Mouse (Mus musculus) liver, embryonic 13.5 days (tissue): ENCODE measurements around the gene Atp1b1. TPM values are rescaled to one million over a fixed set of nuclear protein-coding genes. Genes with fewer than 3 reads are reported as not detected.

Experiments used
- ATAC-seq: fragments of 200-750 bp; cut with Nextera tagmentation; 2 replicates; pipeline ENCODE4 v1.8.0; 2017; ENCODE audit warnings: low read depth, mild to moderate bottlenecking, moderate number of reproducible peaks, moderate library complexity
- DNase-seq: peaks from one replicate; pipeline ENCODE4 v3.0.0; 2022
- H3K27ac ChIP-seq: fragments of 300-500 bp; sonication (generic); 2 replicates; pipeline ENCODE4 v1.5.1; 2015; ENCODE audit warnings: moderate library complexity, mild to moderate bottlenecking, inconsistent platforms
- H3K27me3 ChIP-seq: fragments of 300-500 bp; sonication (generic); 2 replicates; pipeline ENCODE4 v1.6.1; 2015; ENCODE audit warnings: mild to moderate bottlenecking, inconsistent platforms
- H3K36me3 ChIP-seq: fragments of 300-500 bp; sonication (generic); 2 replicates; pipeline ENCODE4 v1.6.1; 2015; ENCODE audit warnings: mild to moderate bottlenecking, inconsistent platforms
- H3K4me1 ChIP-seq: fragments of 300-500 bp; sonication (generic); replicated peaks from 2 replicates; pipeline ENCODE4 v1.6.1; 2015; ENCODE audit warnings: inconsistent platforms
- H3K4me2 ChIP-seq: fragments of 300-500 bp; sonication (generic); 2 replicates; pipeline ENCODE4 v1.6.1; 2015; ENCODE audit warnings: inconsistent platforms, mild to moderate bottlenecking, moderate library complexity
- H3K4me3 ChIP-seq: fragments of 300-500 bp; sonication (generic); replicated peaks from 2 replicates; pipeline ENCODE4 v1.5.1; 2015; ENCODE audit warnings: mild to moderate bottlenecking, inconsistent platforms
- H3K9ac ChIP-seq: fragments of 300-500 bp; sonication (generic); 2 replicates; pipeline ENCODE4 v1.6.1; 2015; ENCODE audit warnings: mild to moderate bottlenecking, inconsistent platforms
- H3K9me3 ChIP-seq: fragments of 300-500 bp; sonication (generic); replicated peaks from 2 replicates; pipeline ENCODE4 v1.6.1; 2016; ENCODE audit warnings: inconsistent platforms
- WGBS: fragments of 180-500 bp; shearing (Covaris S2); methylation state at CpG from one replicate; pipeline ENCODE4 v1.1.7; 2015; ENCODE audit not compliant: insufficient replicate concordance; 5-methylcytosine and 5-hydroxymethylcytosine counted together
- polyA plus RNA-seq: library from polyadenylated mRNA; unstranded; fragments of >200 nt; fragmentation: Nextera tagmentation; extraction: Ambion mirVana; gene quantifications from 2 replicates; pipeline ENCODE4 v1.2.1, GENCODE M21; 2015

The Atp1b1 gene
- 9.1 and 12.0 TPM in 2 replicates for polyA plus RNA-seq

- Histone ChIP-seq H3K9ac (peak within 1 kb of the TSS; percentile 65), H3K36me3 (no peaks in the 10 kb centered on the region), H3K27me3 (peaks cover 72% of the 10 kb centered on the region), H3K4me1 (peaks cover 25% of the 10 kb centered on the region), H3K27ac (peak within 1 kb of the TSS; percentile 58), H3K4me3 (peak within 1 kb of the TSS; percentile 60), H3K4me2 (peak within 1 kb of the TSS; percentile 69), H3K9me3 (no peaks in the 10 kb centered on the region)
- DNase-seq (peak; percentile 46), ATAC-seq (peak; percentile 85)
- WGBS = under 1% methylated on average over 34 of the region's 35 CpGs
Measured at GRCm38 (mm10) chr1:164458245-164458613, at the start of gene Atp1b1. TSS of gene Atp1b1 (minus strand) at chr1:164458355.

DNA sequence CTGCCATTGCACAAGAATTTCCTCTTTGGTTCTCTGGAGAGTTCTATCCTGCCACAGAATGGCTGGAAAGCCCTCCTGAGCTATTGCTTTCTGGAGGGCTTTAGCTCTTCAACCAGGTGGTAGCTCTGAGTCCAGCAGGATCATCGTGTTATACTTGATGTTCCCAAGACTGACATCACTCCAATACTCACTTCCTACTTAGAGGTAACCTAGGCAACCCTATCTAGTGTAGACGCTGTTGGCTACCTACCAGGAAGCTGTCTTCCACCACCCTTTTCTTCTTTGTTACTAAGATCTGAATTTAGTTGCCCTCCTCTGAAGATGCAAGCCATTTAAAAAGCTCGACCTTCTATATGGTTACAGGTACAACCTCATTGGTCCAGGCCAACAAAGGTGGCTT lies 46.9 kb upstream of the Atp1b1 start:
- Histone ChIP-seq H3K27me3 (no peaks in the 10 kb centered on the region), H3K4me1 (no peaks in the 10 kb centered on the region), H3K4me2 (no peak overlapping the region), H3K27ac (no peak overlapping the region), H3K9me3 (no peaks in the 10 kb centered on the region), H3K9ac (no peak overlapping the region), H3K36me3 (no peaks in the 10 kb centered on the region), H3K4me3 (no peak overlapping the region)
- 49% methylated on average over 3 of the region's 3 CpGs for WGBS
- ATAC-seq = no peak
- no peak for DNase-seq

DNA sequence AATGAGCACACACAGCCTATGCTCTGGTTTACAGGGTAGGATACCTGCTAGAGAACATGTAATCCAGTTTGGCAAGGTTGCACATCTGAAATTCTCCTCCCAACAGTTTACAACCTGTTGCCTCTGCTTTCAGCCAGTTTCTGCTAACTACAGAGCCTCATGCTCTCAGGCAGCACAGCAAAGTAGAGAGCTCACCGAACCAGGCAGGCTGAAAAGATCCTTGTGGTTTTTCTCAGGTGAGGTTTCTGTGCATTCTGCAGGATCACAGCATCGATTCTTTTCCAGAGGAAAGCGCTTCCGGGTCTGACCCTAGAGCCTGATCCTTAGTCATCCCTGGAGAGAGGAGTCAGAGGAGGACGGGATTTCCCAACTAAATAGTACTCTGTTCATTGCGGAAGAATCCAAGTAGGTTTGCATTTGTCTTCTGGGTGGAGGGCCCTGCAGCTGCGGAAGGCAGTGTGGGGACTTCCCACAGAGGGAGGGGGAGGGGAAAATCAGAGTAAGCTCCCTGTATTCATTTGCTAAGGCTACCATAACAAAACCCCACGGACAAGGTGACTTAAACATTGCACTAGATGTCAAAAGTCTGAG lies 45.1 kb upstream of the Atp1b1 start:
- WGBS = 39% methylated on average over 8 of the region's 8 CpGs
- ATAC-seq (no peak), DNase-seq (no peak)
- no peak overlapping the region for H3K4me2 ChIP-seq
- no peaks in the 10 kb centered on the region for H3K27me3 ChIP-seq
- no peaks in the 10 kb centered on the region for H3K36me3 ChIP-seq
- no peak overlapping the region for H3K4me3 ChIP-seq
- H3K9ac ChIP-seq = no peak overlapping the region
- no peak overlapping the region for H3K27ac ChIP-seq
- no peaks in the 10 kb centered on the region for H3K4me1 ChIP-seq
- no peaks in the 10 kb centered on the region for H3K9me3 ChIP-seq

GRCm38 (mm10) chr1:164502231-164502630 lies 44.1 kb upstream of the Atp1b1 start:
- ATAC-seq (no peak), DNase-seq (no peak)
- H3K27ac ChIP-seq = no peak overlapping the region

GRCm38 (mm10) chr1:164494741-164495512 lies 36.8 kb upstream of the Atp1b1 start:
- Histone ChIP-seq H3K4me2 (no peak overlapping the region), H3K27ac (no peak overlapping the region), H3K27me3 (no peaks in the 10 kb centered on the region), H3K4me3 (no peak overlapping the region), H3K36me3 (no peaks in the 10 kb centered on the region), H3K9ac (no peak overlapping the region), H3K9me3 (no peaks in the 10 kb centered on the region), H3K4me1 (no peaks in the 10 kb centered on the region)
- ATAC-seq (no peak), DNase-seq (no peak)
- 50% methylated on average over 8 of the region's 8 CpGs for WGBS

More at GRCm38 (mm10) chr1:164502231-164502630, 44.1 kb upstream of the Atp1b1 start:
- H3K4me3 ChIP-seq = no peak overlapping the region
- H3K36me3 ChIP-seq = no peaks in the 10 kb centered on the region
- H3K9ac ChIP-seq = no peak overlapping the region
- WGBS = 63% methylated on average over 7 of the region's 7 CpGs
- no peak overlapping the region for H3K4me2 ChIP-seq
- H3K9me3 ChIP-seq = no peaks in the 10 kb centered on the region
- no peaks in the 10 kb centered on the region for H3K27me3 ChIP-seq
- H3K4me1 ChIP-seq = no peaks in the 10 kb centered on the region

DNA sequence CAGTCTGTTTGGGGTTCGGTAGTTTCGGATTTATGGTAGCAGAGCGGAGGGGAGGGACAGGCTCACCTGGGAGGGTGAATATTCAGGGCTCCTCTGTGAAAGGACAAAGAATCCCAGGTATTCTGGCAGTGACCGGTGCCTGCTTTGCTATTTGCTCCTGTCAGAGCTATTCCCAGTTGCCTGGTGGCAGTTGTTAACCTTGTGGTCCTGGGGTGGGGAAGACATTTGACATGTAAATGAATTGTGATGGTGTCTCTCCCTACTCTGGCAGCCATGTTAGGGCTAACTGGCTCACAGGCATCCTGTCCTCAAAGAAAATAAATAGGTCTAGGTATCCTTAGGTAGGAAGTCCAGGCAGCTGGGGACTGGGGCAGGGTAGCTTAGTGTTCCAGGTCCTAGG lies 36.1 kb upstream of the Atp1b1 start:
- Histone ChIP-seq H3K4me3 (no peak overlapping the region), H3K9me3 (no peaks in the 10 kb centered on the region), H3K4me2 (no peak overlapping the region), H3K27me3 (no peaks in the 10 kb centered on the region), H3K36me3 (no peaks in the 10 kb centered on the region), H3K4me1 (no peaks in the 10 kb centered on the region), H3K27ac (no peak overlapping the region), H3K9ac (no peak overlapping the region)
- DNase-seq (no peak), ATAC-seq (no peak)
- 54% methylated on average over 4 of the region's 4 CpGs for WGBS

GRCm38 (mm10) chr1:164493042-164493705 lies 35.0 kb upstream of the Atp1b1 start:
- H3K27ac ChIP-seq = no peak overlapping the region
- H3K4me1 ChIP-seq = no peaks in the 10 kb centered on the region
- no peak overlapping the region for H3K4me2 ChIP-seq
- ATAC-seq (no peak), DNase-seq (no peak)
- H3K4me3 ChIP-seq = no peak overlapping the region
- WGBS = 63% methylated on average over 8 of the region's 8 CpGs
- no peaks in the 10 kb centered on the region for H3K27me3 ChIP-seq
- H3K36me3 ChIP-seq = no peaks in the 10 kb centered on the region
- no peak overlapping the region for H3K9ac ChIP-seq
- no peaks in the 10 kb centered on the region for H3K9me3 ChIP-seq

- 54% methylated on average over 3 of the region's 3 CpGs for WGBS
- no peaks in the 10 kb centered on the region for H3K9me3 ChIP-seq
- no peaks in the 10 kb centered on the region for H3K36me3 ChIP-seq
- no peak overlapping the region for H3K4me2 ChIP-seq
- H3K4me3 ChIP-seq = no peak overlapping the region
- no peak overlapping the region for H3K27ac ChIP-seq
- H3K9ac ChIP-seq = no peak overlapping the region
- DNase-seq (no peak), ATAC-seq (no peak)
- H3K27me3 ChIP-seq = no peaks in the 10 kb centered on the region
- no peaks in the 10 kb centered on the region for H3K4me1 ChIP-seq
Measured at GRCm38 (mm10) chr1:164492476-164492875, 34.3 kb upstream of the Atp1b1 start.

DNA sequence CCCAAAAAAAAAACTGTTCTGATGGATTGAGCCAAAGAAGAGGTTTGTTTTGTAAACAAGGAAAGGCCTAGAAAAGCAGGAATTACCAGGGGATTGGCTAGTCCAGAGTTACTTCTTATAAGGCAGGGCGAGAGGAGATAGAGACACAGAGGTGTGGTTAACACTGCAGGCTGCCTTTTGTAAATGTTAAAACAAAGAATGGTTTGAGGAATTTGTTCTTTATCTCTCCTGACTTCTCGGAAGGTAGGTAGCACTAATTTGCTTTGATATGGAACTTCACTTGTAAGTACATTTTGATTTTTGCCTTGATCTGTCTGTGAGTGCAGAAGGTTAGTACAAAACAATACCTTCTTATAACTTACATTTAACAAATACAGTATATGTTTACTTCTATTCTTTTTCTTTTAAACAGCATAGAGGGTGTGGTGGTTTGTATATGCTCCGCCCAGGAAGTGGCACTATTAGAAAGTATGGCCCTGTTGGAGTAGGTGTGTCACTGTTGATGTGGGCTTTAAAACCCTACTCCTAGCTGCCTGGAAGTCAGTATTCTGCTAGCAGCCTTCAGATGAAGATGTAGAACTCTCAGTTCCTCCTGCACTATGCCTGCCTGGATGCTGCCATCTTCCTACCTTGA lies 31.9 kb upstream of the Atp1b1 start:
- no peak overlapping the region for H3K4me3 ChIP-seq
- no peak overlapping the region for H3K4me2 ChIP-seq
- no peak for ATAC-seq
- H3K36me3 ChIP-seq = no peaks in the 10 kb centered on the region
- H3K9me3 ChIP-seq = no peaks in the 10 kb centered on the region
- no peak overlapping the region for H3K27ac ChIP-seq
- 54% methylated on average over 3 of the region's 3 CpGs for WGBS
- no peaks in the 10 kb centered on the region for H3K4me1 ChIP-seq
- H3K27me3 ChIP-seq = no peaks in the 10 kb centered on the region
- no peak for DNase-seq
- no peak overlapping the region for H3K9ac ChIP-seq

DNA sequence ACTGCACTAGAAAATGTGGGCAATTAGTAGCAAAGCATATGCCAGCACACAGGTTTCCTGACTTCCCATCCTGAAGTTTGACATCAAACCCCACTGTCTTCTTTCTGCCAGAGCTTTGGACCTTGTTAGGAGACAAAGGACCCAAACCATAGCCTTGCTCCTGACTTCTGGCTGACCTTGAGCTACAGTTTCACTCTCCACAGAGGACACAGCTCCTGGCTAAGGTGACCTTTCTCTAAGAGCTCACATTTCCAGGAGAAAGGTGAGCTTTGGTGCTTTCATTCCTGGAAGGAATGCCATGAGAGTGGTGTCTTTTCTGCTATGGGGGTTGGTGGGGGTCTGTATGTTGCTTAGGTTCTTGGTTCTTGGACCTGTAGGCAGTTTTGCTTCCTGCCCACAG lies 25.6 kb upstream of the Atp1b1 start:
- ATAC-seq = no peak
- H3K9me3 ChIP-seq = no peaks in the 10 kb centered on the region
- H3K27me3 ChIP-seq = no peaks in the 10 kb centered on the region
- no peaks in the 10 kb centered on the region for H3K4me1 ChIP-seq
- H3K4me2 ChIP-seq = no peak overlapping the region
- H3K27ac ChIP-seq = no peak overlapping the region
- no peak overlapping the region for H3K4me3 ChIP-seq
- H3K9ac ChIP-seq = no peak overlapping the region
- DNase-seq = no peak
- H3K36me3 ChIP-seq = no peaks in the 10 kb centered on the region

- no peak overlapping the region for H3K27ac ChIP-seq
- ATAC-seq (no peak), DNase-seq (no peak)
- no peaks in the 10 kb centered on the region for H3K9me3 ChIP-seq
- no peaks in the 10 kb centered on the region for H3K36me3 ChIP-seq
- H3K27me3 ChIP-seq = no peaks in the 10 kb centered on the region
- WGBS = 67% methylated on average over 3 of the region's 3 CpGs
- no peak overlapping the region for H3K9ac ChIP-seq
- H3K4me3 ChIP-seq = no peak overlapping the region
- H3K4me1 ChIP-seq = no peaks in the 10 kb centered on the region
- H3K4me2 ChIP-seq = no peak overlapping the region
Measured at GRCm38 (mm10) chr1:164482833-164483232, 24.7 kb upstream of the Atp1b1 start.
